Mouse (Mus musculus) myocyte (in vitro differentiated cells): ENCODE measurements at regions not wholly inside any gene's neighbourhood (a gene's known extent, or its start where the extent isn't known, plus 50 kb on each side); places are given as distances from the start of the nearest gene placed in this dataset.

Experiments used
- H3K27me3 ChIP-seq: one replicate; pipeline ENCODE4 v1.6.1; 2011; ENCODE audit not compliant: control insufficient read depth, insufficient read depth, insufficient read length
- H3K36me3 ChIP-seq: one replicate; pipeline ENCODE4 v1.6.1; 2011; ENCODE audit not compliant: control insufficient read depth, insufficient read depth
- H3K4me2 ChIP-seq: one replicate; pipeline ENCODE4 v1.6.1; 2011; ENCODE audit warnings: low read depth, control low read depth
- H3K4me3 ChIP-seq: one replicate; pipeline ENCODE4 v1.5.1; 2011; ENCODE audit warnings: mild to moderate bottlenecking, control low read depth, moderate library complexity
- H3K79me2 ChIP-seq: one replicate; pipeline ENCODE4 v1.6.1; 2011; ENCODE audit not compliant: control insufficient read depth, insufficient read depth
- H3ac ChIP-seq: one replicate; pipeline ENCODE4 v1.6.1; 2011; ENCODE audit not compliant: control insufficient read depth, insufficient read length
- CEBPB ChIP-seq: IDR thresholded peaks from 2 replicates; pipeline ENCODE4 v1.6.1; 2011; ENCODE audit warnings: mild to moderate bottlenecking, moderate library complexity; ENCODE audit not compliant: poor library complexity, insufficient read depth, severe bottlenecking
- E2F4 ChIP-seq: IDR thresholded peaks from one replicate; pipeline ENCODE4 v1.6.1; 2011; ENCODE audit warnings: mild to moderate bottlenecking, control low read depth, moderate library complexity; ENCODE audit not compliant: insufficient read depth
- MAX ChIP-seq: IDR thresholded peaks from one replicate; pipeline ENCODE4 v1.6.1; 2011; ENCODE audit warnings: low read depth, mild to moderate bottlenecking, control low read depth
- MYOD1 ChIP-seq, 3 experiments: IDR thresholded peaks; one replicate each; pipeline ENCODE4 v1.6.1; 2011; ENCODE audit warnings: control low read depth in 2 of 3, low read depth in 2 of 3, mild to moderate bottlenecking in 2 of 3, moderate library complexity in 1 of 3; ENCODE audit not compliant: insufficient read length in 2 of 3, control insufficient read depth in 1 of 3
- MYOG ChIP-seq, 3 experiments: IDR thresholded peaks; one replicate each; pipeline ENCODE4 v1.6.1; 2011; ENCODE audit warnings: control low read depth in 2 of 3, low read depth in 2 of 3, mild to moderate bottlenecking in 2 of 3; ENCODE audit not compliant: insufficient read length in 2 of 3, control insufficient read depth in 1 of 3, insufficient read depth in 1 of 3
- POLR2A ChIP-seq: IDR thresholded peaks from one replicate; pipeline ENCODE4 v1.6.1; 2011; ENCODE audit warnings: low read depth, mild to moderate bottlenecking, control low read depth, moderate library complexity; ENCODE audit not compliant: insufficient read length
- REST ChIP-seq: IDR thresholded peaks from one replicate; pipeline ENCODE4 v1.6.1; 2011; ENCODE audit warnings: mild to moderate bottlenecking, control low read depth, moderate library complexity; ENCODE audit not compliant: insufficient read depth, insufficient read length
- SRF ChIP-seq: IDR thresholded peaks from one replicate; pipeline ENCODE4 v1.6.1; 2011; ENCODE audit warnings: low read depth; ENCODE audit not compliant: control insufficient read depth, insufficient read length
- TCF12 ChIP-seq: IDR thresholded peaks from one replicate; pipeline ENCODE4 v1.6.1; 2011; ENCODE audit warnings: mild to moderate bottlenecking, control low read depth; ENCODE audit not compliant: poor library complexity, insufficient read depth, severe bottlenecking
- TCF3 ChIP-seq: IDR thresholded peaks from one replicate; pipeline ENCODE4 v1.6.1; 2011; ENCODE audit warnings: low read depth, control low read depth; ENCODE audit not compliant: insufficient read length
- USF1 ChIP-seq: IDR thresholded peaks from one replicate; pipeline ENCODE4 v1.6.1; 2011; ENCODE audit warnings: low read depth, mild to moderate bottlenecking, control low read depth, moderate library complexity

GRCm38 (mm10) chr8:8484546-8484945 lies 176.5 kb downstream of the Efnb2 start:
- no peaks in the 10 kb centered on the region for H3K36me3 ChIP-seq
- no peaks in the 10 kb centered on the region for H3K79me2 ChIP-seq
- H3K27me3 ChIP-seq = no peaks in the 10 kb centered on the region
- no peak overlapping the region for H3K4me2 ChIP-seq
- no peak overlapping the region for H3ac ChIP-seq
- TF ChIP-seq USF1 = no peak
- no peak for TF ChIP-seq REST
- no peak for TF ChIP-seq MAX
- no peak overlapping the region for H3K4me3 ChIP-seq

- TF ChIP-seq POLR2A (no peak), MAX (no peak), REST (no peak), MYOD1 (IDR thresholded peaks at IDR 0.05; ENCODE audit: control insufficient read depth in 1 of 3, insufficient read length in 2 of 3, low read depth in 2 of 3) (no peak), USF1 (no peak)
- Histone ChIP-seq H3K4me2 (no peak overlapping the region), H3ac (no peak overlapping the region), H3K27me3 (no peaks in the 10 kb centered on the region), H3K79me2 (no peaks in the 10 kb centered on the region), H3K4me3 (no peak overlapping the region), H3K36me3 (no peaks in the 10 kb centered on the region)
Measured at GRCm38 (mm10) chr8:8482707-8483480, 178.1 kb downstream of the Efnb2 start.

- TF ChIP-seq TCF3 (no peak), MYOG (IDR thresholded peaks at IDR 0.05; ENCODE audit: control insufficient read depth in 1 of 3, insufficient read depth in 1 of 3, insufficient read length in 2 of 3, low read depth in 2 of 3) (no peak), CEBPB (no peak), REST (no peak), E2F4 (no peak), MYOD1 (IDR thresholded peaks at IDR 0.05; ENCODE audit: control insufficient read depth in 1 of 3, insufficient read length in 2 of 3, low read depth in 2 of 3) (no peak)
- Histone ChIP-seq H3K4me3 (no peak overlapping the region), H3K4me2 (no peak overlapping the region), H3K27me3 (no peaks in the 10 kb centered on the region), H3K36me3 (no peaks in the 10 kb centered on the region), H3K79me2 (no peaks in the 10 kb centered on the region), H3ac (no peak overlapping the region)
Measured at GRCm38 (mm10) chr8:8477456-8477855, 183.6 kb downstream of the Efnb2 start.

- H3ac ChIP-seq = no peak overlapping the region
- no peak overlapping the region for H3K4me3 ChIP-seq
- no peaks in the 10 kb centered on the region for H3K36me3 ChIP-seq
- no peaks in the 10 kb centered on the region for H3K79me2 ChIP-seq
- H3K27me3 ChIP-seq = no peaks in the 10 kb centered on the region
- no peak overlapping the region for H3K4me2 ChIP-seq
- no peak for TF ChIP-seq MYOD1 (IDR thresholded peaks at IDR 0.05; ENCODE audit: control insufficient read depth in 1 of 3, insufficient read length in 2 of 3, low read depth in 2 of 3)
- no peak for TF ChIP-seq MYOG (IDR thresholded peaks at IDR 0.05; ENCODE audit: control insufficient read depth in 1 of 3, insufficient read depth in 1 of 3, insufficient read length in 2 of 3, low read depth in 2 of 3)
- no peak for TF ChIP-seq SRF
- no peak for TF ChIP-seq TCF12
- no peak for TF ChIP-seq TCF3
- no peak for TF ChIP-seq REST
- TF ChIP-seq POLR2A = no peak
Measured at GRCm38 (mm10) chr8:8468552-8468951, 192.5 kb downstream of the Efnb2 start.

GRCm38 (mm10) chr8:8466526-8467244 lies 194.4 kb downstream of the Efnb2 start:
- Histone ChIP-seq H3K36me3 (no peaks in the 10 kb centered on the region), H3K79me2 (no peaks in the 10 kb centered on the region), H3K4me2 (no peak overlapping the region), H3K27me3 (no peaks in the 10 kb centered on the region), H3K4me3 (no peak overlapping the region), H3ac (no peak overlapping the region)
- TF ChIP-seq POLR2A (no peak), TCF12 (no peak), SRF (no peak), CEBPB (no peak), TCF3 (no peak), MAX (no peak), REST (no peak), USF1 (no peak), E2F4 (no peak)
